Mouse (Mus musculus) regulatory T cell (primary cell): ENCODE results near the gene Secisbp2.

Source experiments
- in situ Hi-C: fragments of 300-600 bp; cut with MboI, MseI; formaldehyde crosslinking; loops from one replicate; pipeline ENCODE4 v1.15.1; 2025; ENCODE audit warnings: high pct_unique_total_duplicates

Secisbp2 gene

DNA sequence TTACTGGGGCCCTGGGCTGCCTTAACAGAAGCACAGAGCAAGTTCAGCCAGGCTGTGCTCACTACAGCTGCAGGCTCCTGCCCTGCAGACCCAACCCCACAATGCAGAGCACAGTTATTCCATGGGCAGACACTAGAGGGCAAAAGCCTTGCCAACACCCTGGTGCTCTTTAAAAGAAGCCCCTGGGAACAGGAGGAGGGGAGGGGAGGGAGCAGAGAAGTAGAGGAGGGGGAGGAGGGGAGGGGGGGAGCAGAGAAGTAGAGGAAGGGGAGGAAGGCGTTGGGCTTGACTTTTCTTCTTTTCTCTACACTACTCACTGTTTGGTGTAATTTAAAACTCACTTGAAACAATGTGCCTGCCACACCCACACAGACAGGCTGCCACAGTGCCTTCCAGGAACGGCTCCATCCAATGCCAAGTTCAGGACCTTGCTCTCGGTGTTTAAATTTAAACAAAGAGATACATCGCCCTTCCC is 78.4 kb downstream of the Secisbp2 start:
- in situ Hi-C loops: no loop called here

DNA sequence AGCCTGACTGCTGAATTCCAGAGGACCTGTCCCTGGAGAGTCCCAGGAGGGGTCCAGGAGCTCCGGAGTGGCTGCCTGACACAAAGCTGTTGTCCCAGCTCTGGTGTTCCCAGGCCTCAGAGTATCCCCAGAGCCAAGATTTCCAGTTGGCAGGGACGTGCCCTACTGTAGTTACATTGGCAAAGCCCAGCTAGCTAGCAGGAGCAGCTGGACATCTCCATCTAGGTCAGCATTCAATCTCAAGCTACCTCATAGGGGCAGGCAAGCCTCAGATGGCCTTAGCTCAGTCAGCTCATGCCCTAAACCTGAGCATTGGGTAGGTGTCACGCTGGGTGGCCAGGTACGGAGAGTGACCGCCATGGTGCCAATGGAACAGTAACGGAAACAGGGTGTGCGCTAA is 80.0 kb downstream of the Secisbp2 start:
- in situ Hi-C loops: no loop called here

DNA sequence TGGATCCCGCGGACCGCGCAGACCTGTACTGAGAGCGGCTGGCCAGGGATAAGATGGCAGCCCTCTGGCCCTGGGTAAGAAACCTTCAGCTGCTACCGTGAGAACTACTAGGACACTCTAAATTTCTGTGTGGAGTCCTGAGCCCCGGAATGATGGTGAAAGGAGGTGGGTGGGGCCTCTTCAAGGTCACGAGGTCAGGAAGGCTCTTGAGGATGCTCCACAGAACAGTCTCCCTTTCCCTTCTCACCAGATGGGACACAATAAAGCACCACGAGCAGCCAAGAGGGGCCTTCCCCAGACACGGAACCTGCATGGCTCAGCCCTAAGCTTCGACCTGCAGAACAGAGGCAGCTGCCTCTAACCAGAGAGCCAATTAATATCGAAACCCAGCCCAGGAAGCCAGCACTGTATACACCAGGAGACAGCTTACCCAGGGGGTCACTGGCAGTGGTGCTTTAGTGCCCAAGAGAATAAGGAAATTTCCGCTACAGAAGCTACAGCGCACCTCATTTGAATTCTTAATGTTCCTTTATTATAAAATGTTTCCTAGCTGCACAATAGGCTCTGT is 80.7 kb downstream of the Secisbp2 start:
- in situ Hi-C loops: no loop called here
